Mouse (Mus musculus): Measurements from ENCODE around the gene Gimap9.

- TF ChIP-seq CTCF (conservative IDR thresholded peaks at IDR 0.05; ENCODE audit: low read length) (no peak), NANOG (IDR thresholded peaks at IDR 0.05; ENCODE audit: borderline replicate concordance, low read length) (no peak), POU5F1 (IDR thresholded peaks at IDR 0.05; ENCODE audit: borderline replicate concordance, low read length) (no peak)
Observed at GRCm38 (mm10) chr6:48666159-48666586, 9.8 kb upstream of the Gimap9 start.
